Mouse (Mus musculus): Measurements from ENCODE around the gene Gm28035. TPM values are rescaled to one million over a fixed set of nuclear protein-coding genes. Genes with fewer than 3 reads are reported as not detected.

Gene Gm28035
- polyA plus RNA-seq, 1 experiment from 2014 or later = 0.14 TPM

DNA sequence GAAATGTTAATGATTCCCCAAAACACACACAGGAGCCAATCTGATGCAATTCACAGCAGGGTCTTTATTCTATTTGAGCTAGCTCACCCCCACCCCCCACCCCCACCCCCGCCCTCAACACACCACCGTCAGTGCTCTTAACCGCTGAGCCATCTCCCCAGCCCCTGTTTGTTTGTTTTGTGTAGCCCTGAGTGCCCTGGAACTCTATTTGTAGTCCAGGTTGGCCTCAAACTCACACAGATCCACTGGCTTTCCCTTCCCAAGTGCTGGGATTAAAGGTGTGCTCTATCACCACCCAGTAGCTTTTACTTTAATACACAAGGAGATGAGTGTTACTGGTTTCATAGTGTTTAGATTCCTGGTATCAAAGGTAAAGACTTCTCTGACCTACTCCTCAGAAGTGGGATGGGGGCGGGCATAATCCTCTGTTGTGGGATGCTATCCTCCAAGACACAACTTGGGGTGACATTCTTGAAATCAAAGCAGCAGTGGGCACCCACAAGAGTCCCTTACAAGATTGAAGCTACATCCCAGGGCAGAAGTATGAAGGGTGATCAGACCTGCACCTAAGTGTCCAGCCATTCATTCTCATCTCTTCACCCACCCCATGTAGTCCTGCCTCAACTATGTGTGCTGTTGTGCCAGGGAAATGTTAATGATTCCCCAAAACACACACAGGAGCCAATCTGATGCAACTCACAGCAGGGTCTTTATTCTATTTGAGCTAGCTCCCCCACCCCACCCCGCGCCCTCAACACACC lies 28.8 kb upstream of the Gm28035 start:
- no peaks in the 10 kb centered on the region for H3K4me1 ChIP-seq
- no peak overlapping the region for H3K4me2 ChIP-seq (replicated peaks)
- H3K36me3 ChIP-seq = no peaks in the 10 kb centered on the region
- H3K4me3 ChIP-seq = no peak overlapping the region
- H3K27me3 ChIP-seq = no peaks in the 10 kb centered on the region
- H3K27ac ChIP-seq = no peak overlapping the region
- H3K9ac ChIP-seq = no peak overlapping the region
- no peaks in the 10 kb centered on the region for H3K9me3 ChIP-seq
- 72% methylated on average over 6 of the region's 6 CpGs for WGBS
- no peak for ATAC-seq (ENCODE audit: insufficient number of reproducible peaks, insufficient read depth, low FRiP score, low TSS enrichment)

DNA sequence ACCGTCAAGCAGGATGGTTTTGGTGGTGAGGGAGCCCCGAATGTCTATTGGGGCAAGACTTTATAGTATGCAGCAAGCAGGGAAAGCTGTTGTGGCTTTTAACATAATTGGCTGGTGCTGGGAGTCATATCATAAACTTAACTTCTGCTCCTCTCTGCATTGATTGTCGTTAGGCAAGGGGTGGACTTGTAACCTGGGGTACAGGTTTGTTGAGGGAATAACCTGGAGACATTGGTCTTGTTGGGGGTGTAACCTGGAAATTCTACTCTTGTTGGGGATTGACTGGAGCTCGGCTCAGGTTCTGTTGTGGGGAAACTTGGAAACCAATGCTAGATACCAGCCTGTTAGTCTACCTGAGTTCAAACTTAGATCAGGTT lies 28.2 kb upstream of the Gm28035 start:
- WGBS = 74% methylated on average over 4 of the region's 4 CpGs
- no peaks in the 10 kb centered on the region for H3K9me3 ChIP-seq

DNA sequence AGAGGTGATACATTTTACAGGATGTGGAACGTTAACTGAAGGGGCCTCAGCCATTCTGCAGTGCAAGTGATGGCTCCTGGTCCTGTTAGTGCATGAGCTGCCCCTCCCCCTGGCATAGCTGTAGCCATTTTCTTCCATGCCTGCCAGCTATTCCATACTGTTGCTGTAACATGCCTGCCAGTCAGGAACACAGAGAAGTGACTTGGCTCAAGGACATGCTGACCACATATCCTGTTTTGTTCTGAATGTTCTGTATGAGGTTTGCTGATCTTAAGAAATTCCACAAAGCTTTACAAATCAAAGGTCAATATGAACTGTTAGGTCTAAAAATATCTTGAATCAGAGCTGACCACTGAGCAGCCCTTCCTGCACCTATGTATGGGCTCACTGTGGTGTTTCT lies 27.4 kb upstream of the Gm28035 start:
- Histone ChIP-seq H3K27ac (no peak overlapping the region), H3K36me3 (no peaks in the 10 kb centered on the region), H3K9ac (no peak overlapping the region), H3K27me3 (no peaks in the 10 kb centered on the region), H3K4me1 (no peaks in the 10 kb centered on the region), H3K4me3 (no peak overlapping the region), H3K4me2 (replicated peaks) (no peak overlapping the region), H3K9me3 (no peaks in the 10 kb centered on the region)
- 71% methylated on average over 1 of the region's 1 CpGs for WGBS
- no peak for ATAC-seq (ENCODE audit: insufficient number of reproducible peaks, insufficient read depth, low FRiP score, low TSS enrichment)

More for the DNA sequence above, 28.2 kb upstream of the Gm28035 start:
- no peak overlapping the region for H3K9ac ChIP-seq
- H3K27me3 ChIP-seq = no peaks in the 10 kb centered on the region
- no peaks in the 10 kb centered on the region for H3K36me3 ChIP-seq
- no peak overlapping the region for H3K27ac ChIP-seq
- no peak overlapping the region for H3K4me3 ChIP-seq
- H3K4me2 ChIP-seq (replicated peaks) = no peak overlapping the region
- no peak for ATAC-seq (ENCODE audit: insufficient number of reproducible peaks, insufficient read depth, low FRiP score, low TSS enrichment)
- no peaks in the 10 kb centered on the region for H3K4me1 ChIP-seq

GRCm38 (mm10) chr2:30214745-30215144 lies 25.6 kb upstream of the Gm28035 start:
- H3K27me3 ChIP-seq = no peaks in the 10 kb centered on the region
- 92% methylated on average over 3 of the region's 3 CpGs for WGBS

DNA sequence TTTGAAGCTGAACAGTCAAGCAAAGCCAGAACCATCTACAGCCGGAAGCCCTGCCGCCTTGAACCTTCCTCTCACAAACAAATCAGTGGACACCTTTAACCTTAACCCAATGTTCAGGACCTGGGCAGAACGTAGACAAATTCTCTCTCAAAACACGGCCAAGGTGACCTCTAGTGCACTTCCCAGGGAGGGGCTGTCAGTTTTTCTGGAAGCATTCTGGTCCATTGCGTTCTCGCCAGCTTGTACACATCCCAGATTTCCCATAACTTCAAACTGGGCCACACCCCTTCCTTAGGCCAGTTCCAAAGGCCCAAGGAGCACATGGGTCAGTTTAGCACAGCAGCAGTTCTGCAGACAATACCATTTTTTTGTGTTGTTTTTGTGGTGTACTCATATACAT lies 24.9 kb upstream of the Gm28035 start:
- Histone ChIP-seq H3K4me3 (no peak overlapping the region), H3K4me2 (replicated peaks) (no peak overlapping the region), H3K4me1 (no peaks in the 10 kb centered on the region), H3K27ac (no peak overlapping the region), H3K27me3 (no peaks in the 10 kb centered on the region), H3K36me3 (no peaks in the 10 kb centered on the region), H3K9ac (no peak overlapping the region), H3K9me3 (no peaks in the 10 kb centered on the region)
- no peak for ATAC-seq (ENCODE audit: insufficient number of reproducible peaks, insufficient read depth, low FRiP score, low TSS enrichment)
- WGBS = 79% methylated on average over 6 of the region's 6 CpGs

More at GRCm38 (mm10) chr2:30214745-30215144, 25.6 kb upstream of the Gm28035 start:
- Histone ChIP-seq H3K4me2 (replicated peaks) (no peak overlapping the region), H3K9me3 (no peaks in the 10 kb centered on the region), H3K9ac (no peak overlapping the region), H3K27ac (no peak overlapping the region), H3K36me3 (no peaks in the 10 kb centered on the region), H3K4me3 (no peak overlapping the region), H3K4me1 (no peaks in the 10 kb centered on the region)
- no peak for ATAC-seq (ENCODE audit: insufficient number of reproducible peaks, insufficient read depth, low FRiP score, low TSS enrichment)

DNA sequence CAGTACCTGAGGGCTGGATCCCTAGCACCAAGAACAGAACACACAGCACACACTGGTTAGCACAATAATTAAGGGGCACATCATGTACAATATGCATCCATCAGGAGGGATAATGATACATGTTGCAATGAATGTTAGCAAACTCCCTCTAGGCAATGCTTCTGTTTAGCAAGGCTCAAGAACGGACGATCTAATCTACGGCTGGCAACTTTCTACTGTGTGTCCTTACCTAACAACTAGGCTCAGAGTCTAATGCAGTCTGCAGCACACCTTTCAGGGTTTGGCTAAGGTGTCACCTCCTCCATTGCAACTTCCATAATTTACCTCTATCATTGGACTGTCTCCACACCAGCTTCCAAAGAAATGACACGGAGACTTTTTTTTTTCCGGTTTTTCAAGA lies 24.1 kb upstream of the Gm28035 start:
- no peak overlapping the region for H3K27ac ChIP-seq
- no peak for ATAC-seq (ENCODE audit: insufficient number of reproducible peaks, insufficient read depth, low FRiP score, low TSS enrichment)

DNA sequence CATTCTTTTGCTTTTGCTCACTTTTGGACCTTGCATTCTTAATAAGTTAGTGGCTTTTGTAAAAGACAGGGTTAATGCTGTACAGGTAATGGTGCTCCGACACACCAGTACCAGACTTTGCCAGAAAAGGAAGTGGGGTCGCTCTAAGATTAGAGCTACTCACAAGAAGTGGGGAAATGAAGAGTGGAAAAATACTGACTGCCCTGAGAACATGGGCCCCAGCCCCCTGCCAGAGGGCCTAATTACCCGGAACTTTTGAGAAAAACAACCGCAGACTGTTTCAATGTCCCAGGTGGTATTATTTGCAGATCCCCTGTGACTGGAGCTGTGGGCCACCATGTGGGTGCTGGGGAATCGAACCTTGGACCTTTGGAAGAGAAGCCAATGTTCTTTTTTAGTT lies 4.8 kb upstream of the Gm28035 start:
- peaks cover 9% of the 10 kb centered on the region for H3K36me3 ChIP-seq
- WGBS = 71% methylated on average over 5 of the region's 5 CpGs

More for the DNA sequence above, 24.1 kb upstream of the Gm28035 start:
- Histone ChIP-seq H3K4me2 (replicated peaks) (no peak overlapping the region), H3K27me3 (no peaks in the 10 kb centered on the region), H3K9me3 (no peaks in the 10 kb centered on the region), H3K9ac (no peak overlapping the region), H3K4me3 (no peak overlapping the region), H3K4me1 (no peaks in the 10 kb centered on the region), H3K36me3 (no peaks in the 10 kb centered on the region)
- WGBS = 94% methylated on average over 5 of the region's 5 CpGs

DNA sequence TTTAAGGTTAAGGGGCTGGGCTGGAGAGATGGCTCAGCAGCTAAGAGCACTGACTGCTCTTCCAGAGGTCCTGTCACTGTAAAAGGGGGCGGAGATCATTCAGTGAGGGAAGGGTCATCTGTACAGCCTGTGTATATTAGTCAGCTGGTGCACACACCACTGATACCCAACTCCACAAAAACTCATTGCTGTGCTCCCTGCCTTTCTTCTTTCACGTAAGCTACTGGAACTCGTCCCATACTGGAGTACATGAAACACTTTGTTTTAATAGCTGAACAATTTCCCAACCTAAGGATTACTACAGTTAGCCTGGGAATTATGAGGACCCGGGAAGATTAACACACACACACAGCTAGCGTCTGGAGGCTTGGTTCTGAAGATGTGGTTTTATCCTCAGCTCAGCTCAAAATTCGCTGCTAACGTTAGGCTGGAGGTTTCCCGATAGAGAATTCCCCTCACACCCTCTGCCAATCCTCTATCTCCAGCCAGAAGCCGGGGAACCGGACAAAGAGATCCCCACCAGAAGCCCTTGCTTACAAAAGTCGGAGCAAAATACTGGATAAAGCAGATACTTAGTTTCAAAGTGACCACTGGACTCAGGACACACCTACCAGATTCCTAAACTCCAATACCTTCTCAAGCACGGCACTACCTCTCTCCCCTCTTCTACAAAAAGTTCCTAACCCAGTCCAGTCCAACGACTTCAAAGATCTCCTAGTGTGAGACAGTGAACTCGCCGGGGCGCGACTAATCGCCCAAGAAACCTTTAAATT lies 3.8 kb upstream of the Gm28035 start:
- no peak for ATAC-seq (ENCODE audit: insufficient number of reproducible peaks, insufficient read depth, low FRiP score, low TSS enrichment)
- WGBS = 4% methylated on average over 18 of the region's 18 CpGs
- Histone ChIP-seq H3K36me3 (peaks cover 19% of the 10 kb centered on the region), H3K4me1 (peaks cover 15% of the 10 kb centered on the region), H3K9me3 (no peaks in the 10 kb centered on the region), H3K4me3 (peak overlapping the region; percentile 81), H3K27ac (peak overlapping the region; percentile 93), H3K9ac (peak overlapping the region; percentile 87), H3K4me2 (replicated peaks) (peak overlapping the region; percentile 85), H3K27me3 (no peaks in the 10 kb centered on the region)

More for the DNA sequence above, 4.8 kb upstream of the Gm28035 start:
- Histone ChIP-seq H3K4me3 (no peak overlapping the region), H3K4me1 (peaks cover 15% of the 10 kb centered on the region), H3K27me3 (no peaks in the 10 kb centered on the region), H3K9me3 (no peaks in the 10 kb centered on the region), H3K4me2 (replicated peaks) (no peak overlapping the region), H3K27ac (no peak overlapping the region), H3K9ac (no peak overlapping the region)
- ATAC-seq (ENCODE audit: insufficient number of reproducible peaks, insufficient read depth, low FRiP score, low TSS enrichment) = no peak

DNA sequence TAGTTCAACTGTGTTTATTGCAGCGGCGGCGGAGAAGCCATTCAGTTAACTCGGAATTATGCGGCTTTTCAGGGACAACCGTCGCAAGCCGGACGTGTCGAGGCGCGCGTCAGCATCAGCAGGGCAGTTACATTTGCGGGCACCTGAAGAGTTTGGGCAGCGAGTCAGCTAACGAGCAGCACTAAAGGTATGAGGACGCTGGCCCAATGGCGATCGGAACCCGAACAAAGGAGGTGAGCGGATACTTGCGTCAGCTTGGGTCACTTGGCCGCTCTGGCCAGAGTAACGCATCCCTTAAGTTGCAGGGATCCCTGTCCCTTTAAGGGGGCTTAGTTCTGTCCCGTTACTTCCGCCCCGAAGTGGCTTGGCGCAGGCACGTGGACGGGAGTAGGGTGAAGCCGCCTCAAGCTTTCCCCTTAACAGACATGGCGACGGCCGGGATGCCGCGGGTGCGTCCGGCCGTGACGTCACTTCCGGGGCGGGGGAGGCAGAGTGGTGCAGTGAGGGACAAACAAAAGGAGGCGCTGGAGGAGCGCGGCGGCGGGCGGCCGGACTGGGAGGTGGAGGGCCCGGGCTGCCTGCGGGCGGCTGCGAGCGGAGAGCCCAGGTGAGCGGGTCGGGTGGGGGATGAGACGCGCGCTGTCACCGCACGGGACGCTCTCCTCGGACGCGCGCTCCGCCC lies 3.0 kb upstream of the Gm28035 start, which contains the start of gene Lrrc8a:
Gene Lrrc8a, plus strand, starts transcription at position 517 of the 682 bp plus-strand sequence.
- peaks cover 16% of the 10 kb centered on the region for H3K4me1 ChIP-seq
- H3K36me3 ChIP-seq = peaks cover 21% of the 10 kb centered on the region
- peak within 1 kb of the TSS; percentile 85 for H3K4me2 ChIP-seq (replicated peaks)
- WGBS = under 1% methylated on average over 54 of the region's 67 CpGs
- ATAC-seq (ENCODE audit: insufficient number of reproducible peaks, insufficient read depth, low FRiP score, low TSS enrichment) = peak; percentile 98
- no peaks in the 10 kb centered on the region for H3K9me3 ChIP-seq
- H3K4me3 ChIP-seq = peak within 1 kb of the TSS; percentile 81
- no peaks in the 10 kb centered on the region for H3K27me3 ChIP-seq
- peak within 1 kb of the TSS; percentile 93 for H3K27ac ChIP-seq
- peak within 1 kb of the TSS; percentile 87 for H3K9ac ChIP-seq

- Histone ChIP-seq H3K4me2 (replicated peaks) (peak overlapping the region; percentile 85), H3K36me3 (peaks cover 26% of the 10 kb centered on the region), H3K4me1 (peaks cover 20% of the 10 kb centered on the region), H3K9ac (peak overlapping the region; percentile 87), H3K27me3 (no peaks in the 10 kb centered on the region), H3K27ac (peak overlapping the region; percentile 93), H3K9me3 (no peaks in the 10 kb centered on the region), H3K4me3 (peak overlapping the region; percentile 81)
- ATAC-seq (ENCODE audit: insufficient number of reproducible peaks, insufficient read depth, low FRiP score, low TSS enrichment) = peak; percentile 81
- under 1% methylated on average over 34 of the region's 42 CpGs for WGBS
Measured at GRCm38 (mm10) chr2:30237881-30238280, 2.5 kb upstream of the Gm28035 start.

GRCm38 (mm10) chr2:30238906-30239465 lies 1.4 kb upstream of the Gm28035 start:
- H3K4me2 ChIP-seq (replicated peaks) = peak overlapping the region; percentile 85
- H3K9ac ChIP-seq = peak overlapping the region; percentile 87
- ATAC-seq (ENCODE audit: insufficient number of reproducible peaks, insufficient read depth, low FRiP score, low TSS enrichment) = no peak
- H3K27ac ChIP-seq = no peak overlapping the region; the same call in 1 of the 2 replicates
- peaks cover 23% of the 10 kb centered on the region for H3K4me1 ChIP-seq
- H3K9me3 ChIP-seq = no peaks in the 10 kb centered on the region
- H3K36me3 ChIP-seq = peaks cover 34% of the 10 kb centered on the region
- peak overlapping the region; percentile 81 for H3K4me3 ChIP-seq
- 72% methylated on average over 3 of the region's 3 CpGs for WGBS
- no peaks in the 10 kb centered on the region for H3K27me3 ChIP-seq

All from embryonic facial prominence, embryonic 12.5 days (tissue).